Mouse (Mus musculus) ovary, adult 10 weeks (tissue): ENCODE results near the gene 4933402N03Rik. TPM values are rescaled to one million over a fixed set of nuclear protein-coding genes. Genes with fewer than 3 reads are reported as not detected.

Experiments
- polyA plus RNA-seq: library from polyadenylated mRNA; stranded (reverse); fragments of 350-450 nt; fragmentation: Illumina TruSeq; extraction: RNeasy Lipid Tissue Mini Kit (QIAGEN cat#74804); gene quantifications from one replicate; pipeline ENCODE4 v1.2.3, GENCODE M21; 2014

The 4933402N03Rik gene
- polyA plus RNA-seq, result not detected

DNA sequence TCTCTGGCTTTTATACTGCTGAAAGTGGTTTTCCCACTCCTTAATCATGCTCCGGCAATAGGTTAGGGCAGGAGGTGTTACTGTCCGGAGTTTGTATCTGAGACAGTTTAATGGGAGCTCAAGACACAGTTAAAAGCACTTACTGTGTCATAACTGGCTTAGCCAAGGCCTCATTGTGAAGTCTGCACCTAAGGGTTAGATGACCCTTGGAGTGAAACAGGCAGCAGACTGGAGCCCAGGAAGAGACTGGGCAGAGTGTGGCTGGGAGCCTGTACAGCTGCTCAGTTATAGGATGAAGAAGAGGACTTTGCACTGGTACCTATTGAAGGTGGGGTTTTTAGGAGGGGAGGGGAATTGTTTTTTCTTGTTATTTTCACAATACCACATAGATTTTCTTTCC is at the start of gene 4933402N03Rik:
Gene 4933402N03Rik, minus strand, starts transcription at position 101 of the 400 bp plus-strand sequence.

DNA sequence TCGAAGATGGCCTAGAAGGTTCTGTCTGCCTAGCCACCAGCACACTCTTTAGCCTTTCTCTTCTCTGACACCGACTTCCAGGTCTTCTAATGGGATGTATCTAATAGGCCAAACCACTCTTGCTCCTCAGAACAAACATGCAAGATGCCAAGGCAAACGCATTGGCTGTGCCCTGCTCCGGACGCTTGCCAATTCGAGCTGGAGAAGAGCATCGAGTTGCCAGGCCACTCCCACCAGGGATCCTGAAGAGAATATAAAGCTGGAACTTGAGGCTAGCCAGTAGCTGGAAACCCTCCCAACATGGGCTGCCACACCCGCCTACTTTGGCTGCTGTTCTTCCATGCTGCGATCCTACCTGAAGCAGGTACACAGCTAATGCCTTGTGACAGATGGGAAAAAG is 28.0 kb upstream of the 4933402N03Rik start, which contains the start of gene 5430419D17Rik:
Gene 5430419D17Rik, plus strand, starts transcription at position 282 of the 400 bp plus-strand sequence.

Other genes with a start within 250 kb of the 4933402N03Rik start
- 85.4 TPM for gene Htra1, start 210.2 kb downstream of the 4933402N03Rik start, polyA plus RNA-seq
- gene Dmbt1, start 114.3 kb downstream of the 4933402N03Rik start, polyA plus RNA-seq, result not detected
- 1.6 TPM for gene 5430419D17Rik, start 28.1 kb upstream of the 4933402N03Rik start, polyA plus RNA-seq
- 0.71 TPM for gene Cuzd1, start 176.0 kb upstream of the 4933402N03Rik start, polyA plus RNA-seq
- gene Fam24b, start 183.2 kb upstream of the 4933402N03Rik start, polyA plus RNA-seq, result not detected
- gene Fam24a, start 187.6 kb upstream of the 4933402N03Rik start, polyA plus RNA-seq, result not detected
- 6.2 TPM for gene 2310057M21Rik, start 216.4 kb upstream of the 4933402N03Rik start, polyA plus RNA-seq
- 48.9 TPM for gene Pstk, start 224.8 kb upstream of the 4933402N03Rik start, polyA plus RNA-seq